Mouse (Mus musculus): ENCODE data around the gene Tmcc3.
A peak's percentile ranks its signal among the peaks of the same experiment; 100 is the strongest.

- TF ChIP-seq POLR2A (IDR thresholded peaks at IDR 0.05; ENCODE audit: borderline replicate concordance, low read depth, low read length), result no peak
- TF ChIP-seq CTCF (IDR thresholded peaks at IDR 0.05; ENCODE audit: low read depth, low read length), result peak; percentile 80
These were observed 297.6 kb downstream of the Tmcc3 start for GRCm38 (mm10) chr10:94609309-94609777.

Measured in bone marrow macrophage, adult 2 months (primary cell).